Mouse (Mus musculus) stomach, postnatal 0 days (tissue): ENCODE measurements around the gene Rpl35. TPM values are rescaled to one million over a fixed set of nuclear protein-coding genes. Genes with fewer than 3 reads are reported as not detected.

ENCODE experiments used
- ATAC-seq: fragments of 200-750 bp; cut with Nextera tagmentation; 2 replicates; pipeline ENCODE4 v1.8.0; 2017; ENCODE audit not compliant: low FRiP score, low TSS enrichment
- DNase-seq: peaks from one replicate; pipeline ENCODE4 v3.0.0-alpha.2; 2016; ENCODE audit warnings: low spot score
- H3K27ac ChIP-seq: fragments of 300-500 bp; sonication (generic); replicated peaks from 2 replicates; pipeline ENCODE4 v1.5.1; 2014; ENCODE audit warnings: mild to moderate bottlenecking, control low read depth
- H3K27me3 ChIP-seq: fragments of 300-500 bp; sonication (generic); 2 replicates; pipeline ENCODE4 v1.6.1; 2014; ENCODE audit warnings: low read length; ENCODE audit not compliant: control insufficient read depth, insufficient read depth
- H3K36me3 ChIP-seq: fragments of 300-500 bp; sonication (generic); 2 replicates; pipeline ENCODE4 v1.6.1; 2014; ENCODE audit warnings: low read length, mixed read lengths; ENCODE audit not compliant: control insufficient read depth, insufficient read depth
- H3K4me1 ChIP-seq: fragments of 300-500 bp; sonication (generic); replicated peaks from 2 replicates; pipeline ENCODE4 v1.6.1; 2014; ENCODE audit warnings: antibody characterized with exemption; ENCODE audit not compliant: control insufficient read depth, insufficient read depth
- H3K4me2 ChIP-seq: fragments of 300-500 bp; sonication (generic); replicated peaks from 2 replicates; pipeline ENCODE4 v1.6.1; 2014; ENCODE audit warnings: low read depth, mild to moderate bottlenecking, control low read depth, moderate library complexity
- H3K4me3 ChIP-seq: fragments of 300-500 bp; sonication (generic); 2 replicates; pipeline ENCODE4 v1.5.1; 2014; ENCODE audit warnings: low read depth, low read length, control low read depth
- H3K9ac ChIP-seq: fragments of 300-500 bp; sonication (generic); 2 replicates; pipeline ENCODE4 v1.6.1; 2014; ENCODE audit warnings: mild to moderate bottlenecking, low read length, control low read depth, mixed read lengths
- H3K9me3 ChIP-seq: fragments of 300-500 bp; sonication (generic); 2 replicates; pipeline ENCODE4 v1.6.1; 2016; ENCODE audit warnings: low read length; ENCODE audit not compliant: control insufficient read depth
- CTCF ChIP-seq: IDR thresholded peaks from 2 replicates; pipeline ENCODE4 v1.5.1; 2016; ENCODE audit warnings: antibody characterized with exemption, low read depth, mild to moderate bottlenecking, moderate library complexity
- EP300 ChIP-seq: optimal IDR thresholded peaks from 2 replicates; pipeline ENCODE3; 2016; ENCODE audit warnings: antibody characterized with exemption
- WGBS: fragments of 180-500 bp; shearing (Covaris S2); extraction: QIAGEN DNeasy Blood & Tissue Kit; methylation state at CpG from one replicate; pipeline ENCODE4 v1.1.7; 2014; 5-methylcytosine and 5-hydroxymethylcytosine counted together
- polyA plus RNA-seq: library from polyadenylated mRNA; unstranded; fragments of >200 nt; fragmentation: Nextera tagmentation; extraction: Ambion mirVana; gene quantifications from 2 replicates; pipeline ENCODE4 v1.2.1, GENCODE M21; 2015

Gene Rpl35
- polyA plus RNA-seq, 1 experiment from 2014 or later = 1,016 TPM

DNA sequence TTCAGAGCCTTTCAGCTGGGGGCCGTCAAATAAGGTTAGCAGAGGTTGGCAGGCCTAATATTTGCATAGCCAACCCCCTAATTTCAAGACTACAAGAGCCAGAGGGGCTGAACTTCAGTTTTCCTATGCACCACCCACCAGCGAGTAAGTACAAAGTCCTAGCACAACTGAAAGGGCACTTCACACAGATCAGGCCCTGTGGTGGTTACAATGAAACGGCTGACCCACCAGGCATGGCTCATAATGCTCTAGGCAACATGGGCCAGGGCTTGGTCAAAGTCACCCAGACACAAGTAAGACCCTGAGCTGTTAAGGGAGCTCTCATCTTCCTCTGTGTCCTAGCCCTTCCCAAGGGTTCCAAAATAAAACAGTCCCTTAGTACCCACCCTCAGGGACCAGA is 3.6 kb downstream of the Rpl35 start:
- H3K27me3 ChIP-seq = no peaks in the 10 kb centered on the region
- TF ChIP-seq CTCF (no peak), EP300 (no peak)
- H3K4me2 ChIP-seq = no peak overlapping the region
- DNase-seq (no peak), ATAC-seq (no peak)
- peaks cover 2% of the 10 kb centered on the region for H3K4me1 ChIP-seq
- H3K9me3 ChIP-seq = no peaks in the 10 kb centered on the region
- no peak overlapping the region for H3K9ac ChIP-seq
- no peak overlapping the region for H3K27ac ChIP-seq
- no peak overlapping the region for H3K4me3 ChIP-seq
- 68% methylated on average over 3 of the region's 3 CpGs for WGBS
- H3K36me3 ChIP-seq = peaks cover 7% of the 10 kb centered on the region; the same call in 1 of the 2 replicates

DNA sequence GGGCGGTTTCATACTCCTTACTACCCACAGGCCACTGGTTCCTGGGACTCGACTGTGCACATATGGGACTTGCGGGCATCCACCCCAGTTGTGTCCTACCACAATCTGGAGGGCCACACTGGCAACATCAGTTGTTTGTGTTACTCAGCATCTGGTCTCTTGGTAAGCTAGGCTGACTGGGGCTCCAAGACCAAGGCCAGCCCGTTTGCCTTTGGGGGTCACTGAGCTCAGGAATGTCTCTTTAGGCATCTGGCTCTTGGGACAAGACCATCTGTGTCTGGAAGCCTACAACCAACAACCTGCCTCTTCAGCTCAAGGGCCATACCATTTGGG is 4.9 kb downstream of the Rpl35 start:
- H3K27ac ChIP-seq = no peak overlapping the region
- 75% methylated on average over 4 of the region's 4 CpGs for WGBS
- TF ChIP-seq CTCF = no peak
- no peak for TF ChIP-seq EP300
- H3K36me3 ChIP-seq = peaks cover 7% of the 10 kb centered on the region; the same call in 1 of the 2 replicates
- H3K4me2 ChIP-seq = no peak overlapping the region
- no peak for ATAC-seq
- no peak for DNase-seq
- H3K9me3 ChIP-seq = no peaks in the 10 kb centered on the region
- H3K27me3 ChIP-seq = no peaks in the 10 kb centered on the region
- H3K4me3 ChIP-seq = no peak overlapping the region
- peaks cover 2% of the 10 kb centered on the region for H3K4me1 ChIP-seq
- no peak overlapping the region for H3K9ac ChIP-seq

DNA sequence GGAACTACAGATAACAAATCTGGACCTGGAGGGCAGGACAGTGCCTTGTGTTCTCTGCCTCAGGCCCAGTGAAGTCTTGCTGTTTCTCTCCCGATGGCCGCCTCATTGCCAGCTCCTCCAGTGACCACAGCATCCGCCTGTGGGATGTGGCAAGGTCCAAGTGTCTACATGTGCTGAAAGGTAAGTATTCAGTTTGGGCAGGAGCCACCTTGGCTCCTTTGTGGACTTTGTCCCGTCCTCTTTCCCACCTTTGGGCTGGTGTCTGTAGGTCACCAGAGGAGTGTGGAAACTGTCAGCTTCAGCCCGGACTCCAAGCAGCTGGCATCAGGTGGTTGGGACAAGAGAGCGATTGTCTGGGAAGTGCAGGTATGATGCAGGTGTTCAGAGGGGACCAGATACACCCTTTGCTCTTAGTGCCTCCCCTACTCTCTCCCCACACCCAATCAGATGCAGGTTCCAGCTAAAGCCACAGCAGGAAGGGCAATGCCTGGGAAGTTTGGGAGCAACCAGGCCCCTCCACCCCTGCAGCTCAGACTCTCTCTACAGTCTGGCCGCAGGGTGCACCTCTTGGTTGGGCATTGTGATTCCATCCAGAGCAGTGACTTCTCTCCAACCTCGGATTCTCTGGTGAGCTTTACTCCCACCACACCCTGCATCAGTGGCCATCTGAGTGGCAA is 5.4 kb downstream of the Rpl35 start:
- H3K4me3 ChIP-seq = no peak overlapping the region
- no peak for TF ChIP-seq EP300
- TF ChIP-seq CTCF = no peak
- no peak overlapping the region for H3K9ac ChIP-seq
- ATAC-seq (no peak), DNase-seq (no peak)
- H3K27me3 ChIP-seq = no peaks in the 10 kb centered on the region
- 61% methylated on average over 8 of the region's 8 CpGs for WGBS
- no peak overlapping the region for H3K27ac ChIP-seq
- H3K9me3 ChIP-seq = no peaks in the 10 kb centered on the region
- peaks cover 2% of the 10 kb centered on the region for H3K4me1 ChIP-seq
- H3K36me3 ChIP-seq = peaks cover 7% of the 10 kb centered on the region; the same call in 1 of the 2 replicates
- H3K4me2 ChIP-seq = no peak overlapping the region

DNA sequence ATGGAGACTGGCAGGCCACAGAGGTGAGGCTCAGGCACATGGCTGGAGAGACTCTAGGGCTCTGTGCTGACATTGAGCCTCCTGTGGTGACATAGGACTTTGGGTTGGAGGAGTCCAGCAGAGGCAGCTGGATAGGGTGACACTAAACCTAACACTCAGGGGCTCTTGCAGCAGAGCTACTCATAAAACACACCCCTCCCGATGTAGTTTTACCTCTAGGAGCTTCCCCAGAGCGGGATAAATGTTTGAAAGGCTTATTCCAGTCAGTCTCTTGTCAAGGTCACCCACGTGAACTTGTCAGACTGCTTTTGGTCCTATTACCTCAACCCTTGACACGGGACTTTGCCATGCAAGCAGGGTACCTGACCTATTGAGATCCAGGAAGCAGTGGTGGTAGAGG is 6.0 kb downstream of the Rpl35 start:
- 38% methylated on average over 4 of the region's 4 CpGs for WGBS
- no peak overlapping the region for H3K9ac ChIP-seq
- H3K4me1 ChIP-seq = peaks cover 2% of the 10 kb centered on the region
- DNase-seq = no peak
- no peaks in the 10 kb centered on the region for H3K27me3 ChIP-seq
- no peaks in the 10 kb centered on the region for H3K9me3 ChIP-seq
- peaks cover 7% of the 10 kb centered on the region; the same call in 1 of the 2 replicates for H3K36me3 ChIP-seq
- no peak overlapping the region for H3K4me2 ChIP-seq
- TF ChIP-seq CTCF (no peak), EP300 (no peak)
- H3K4me3 ChIP-seq = no peak overlapping the region
- ATAC-seq = no peak
- H3K27ac ChIP-seq = no peak overlapping the region

DNA sequence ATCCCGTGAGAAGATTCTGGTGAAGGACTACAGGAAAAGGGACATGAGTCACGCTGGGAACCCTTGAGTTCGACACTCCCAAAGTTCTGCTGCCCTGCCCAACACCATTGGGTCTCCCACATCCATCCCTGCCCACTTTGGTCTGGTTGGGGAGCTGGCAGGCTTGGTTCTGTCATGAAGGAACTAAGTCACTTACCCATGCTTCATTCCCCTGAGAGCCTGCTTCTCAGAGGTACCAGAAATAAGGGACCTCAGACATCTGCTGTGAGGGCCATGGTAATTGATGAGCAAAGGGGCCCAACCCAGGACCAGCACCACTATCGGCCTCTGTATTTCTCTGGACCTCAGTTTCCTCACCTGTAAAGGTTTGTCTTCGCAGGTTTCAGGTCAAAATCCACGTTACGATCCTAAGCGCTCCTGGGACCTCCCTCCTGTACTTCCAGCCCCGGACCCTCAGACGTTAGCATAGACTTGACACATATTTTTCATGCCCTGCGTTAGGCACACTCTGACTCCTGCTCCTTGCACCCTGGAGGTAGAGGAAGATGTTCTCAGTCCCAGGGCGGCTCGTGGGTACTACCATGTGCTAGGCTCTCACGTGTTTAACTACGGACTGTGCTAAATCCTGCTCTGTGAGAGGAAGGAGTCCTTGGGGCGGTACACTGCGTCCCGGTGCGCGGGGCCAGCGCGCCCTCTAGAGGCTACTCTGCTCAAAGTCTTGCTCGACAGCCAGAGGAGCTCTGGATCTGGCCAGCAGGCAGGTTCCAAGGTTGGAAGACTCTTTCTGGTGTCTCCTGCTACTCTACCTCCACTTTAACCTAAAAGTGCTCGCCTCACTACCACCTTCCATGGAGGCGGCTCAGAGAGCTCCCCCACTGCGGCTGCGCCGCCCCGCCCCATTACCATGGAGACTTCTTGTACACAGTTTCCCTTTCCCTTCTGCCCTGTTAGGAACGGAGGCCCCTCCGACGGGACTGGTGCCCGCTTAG is 7.7 kb downstream of the Rpl35 start, which contains the start of gene Wdr38:
TSS of gene Wdr38 (plus strand) at position 91 of the 989 bp plus-strand sequence.
- ATAC-seq (peak; percentile 93), DNase-seq (peak; percentile 90)
- Histone ChIP-seq H3K4me3 (peak within 1 kb of the TSS; percentile 43), H3K4me1 (no peaks in the 10 kb centered on the region; the same call in 1 of the 2 replicates), H3K27ac (0 out of 2 replicates have a peak within 1 kb of the TSS, but pooled peaks have one; percentile 13), H3K27me3 (no peaks in the 10 kb centered on the region), H3K9me3 (no peaks in the 10 kb centered on the region), H3K36me3 (peaks cover 7% of the 10 kb centered on the region; the same call in 1 of the 2 replicates), H3K4me2 (peak within 1 kb of the TSS; percentile 65), H3K9ac (peak within 1 kb of the TSS; percentile 59)
- TF ChIP-seq EP300 (no peak), CTCF (peak; percentile 98)
- 12% methylated on average over 33 of the region's 33 CpGs for WGBS
